Mouse (Mus musculus) adipocyte (in vitro differentiated cells): ENCODE measurements around the gene Mon1a.

Experiments
- DNase-seq: peaks from one replicate; pipeline ENCODE4 v3.0.0-alpha.2; 2016; ENCODE audit warnings: low spot score

Gene Mon1a

DNA sequence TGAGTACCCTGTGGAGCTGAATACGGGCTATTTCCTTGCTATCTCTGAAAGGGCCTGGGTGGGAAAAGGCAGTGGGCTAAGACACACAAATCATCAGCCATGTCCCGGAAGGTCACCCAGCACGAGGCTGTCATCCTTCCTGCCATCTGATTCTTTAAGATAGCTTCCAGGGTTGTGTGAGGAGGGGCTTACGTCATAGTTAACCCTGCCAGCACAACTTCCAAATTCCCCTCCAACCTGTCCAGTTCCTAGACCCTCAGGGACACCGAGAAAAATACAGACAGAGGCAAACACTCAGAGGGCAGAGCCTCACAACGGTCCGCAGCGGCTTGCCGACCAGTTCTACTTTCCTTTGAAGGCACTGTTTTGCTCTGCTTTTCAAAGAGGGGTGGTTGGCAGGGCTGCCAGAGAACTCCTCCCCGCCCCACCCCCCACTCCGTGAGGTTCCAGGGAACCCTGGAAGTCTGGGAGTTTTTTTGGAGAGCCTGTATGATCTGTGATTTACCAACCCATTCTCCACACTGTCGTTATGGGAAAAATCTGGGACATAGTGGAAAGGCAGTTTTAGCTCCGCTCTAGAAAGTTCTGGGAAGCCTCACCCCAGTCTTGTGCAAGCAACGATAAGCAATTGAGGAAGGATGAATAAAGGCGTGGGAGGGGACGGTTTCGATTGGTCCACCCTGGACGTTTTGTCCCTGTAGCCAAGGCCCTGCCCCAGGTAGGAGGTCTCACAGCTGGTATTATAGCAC, 20.6 kb downstream of the Mon1a start:
- peak; percentile 56 for DNase-seq

DNA sequence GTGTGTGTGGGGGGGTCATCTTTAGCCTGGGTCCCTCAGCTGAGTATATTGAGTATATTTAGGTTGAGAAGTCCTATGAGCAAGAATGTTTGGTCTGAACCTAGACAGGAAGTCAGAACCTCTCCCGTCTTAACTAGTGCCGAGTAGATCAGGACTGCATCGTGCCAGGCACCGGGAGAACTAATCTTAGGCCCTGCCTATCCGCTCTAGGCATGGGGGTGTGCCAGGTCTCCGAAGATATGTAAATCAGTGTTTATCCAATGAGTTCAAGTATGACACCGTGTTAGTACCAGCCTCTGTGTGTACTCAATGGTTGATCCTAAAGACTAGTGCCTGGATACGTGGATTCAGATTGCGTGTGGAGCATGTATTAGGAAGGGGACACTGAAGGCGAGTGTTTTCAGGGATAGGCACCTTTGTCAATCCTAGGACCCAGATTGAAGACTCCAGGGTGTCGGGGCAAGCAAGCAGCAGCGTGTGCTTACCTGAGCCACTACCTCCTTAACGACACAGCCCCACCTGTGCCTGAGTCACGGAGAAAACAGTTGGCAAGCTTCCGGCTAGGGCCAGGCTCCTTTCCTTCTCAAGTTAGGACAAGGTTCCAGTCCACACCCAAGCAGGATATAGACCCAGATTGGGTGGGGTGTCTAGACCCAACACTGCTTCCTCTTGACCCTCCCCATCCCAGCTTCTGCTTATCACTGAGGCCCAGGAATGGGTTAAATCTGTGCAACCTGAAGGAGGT, 22.2 kb downstream of the Mon1a start:
- DNase-seq = no peak

DNA sequence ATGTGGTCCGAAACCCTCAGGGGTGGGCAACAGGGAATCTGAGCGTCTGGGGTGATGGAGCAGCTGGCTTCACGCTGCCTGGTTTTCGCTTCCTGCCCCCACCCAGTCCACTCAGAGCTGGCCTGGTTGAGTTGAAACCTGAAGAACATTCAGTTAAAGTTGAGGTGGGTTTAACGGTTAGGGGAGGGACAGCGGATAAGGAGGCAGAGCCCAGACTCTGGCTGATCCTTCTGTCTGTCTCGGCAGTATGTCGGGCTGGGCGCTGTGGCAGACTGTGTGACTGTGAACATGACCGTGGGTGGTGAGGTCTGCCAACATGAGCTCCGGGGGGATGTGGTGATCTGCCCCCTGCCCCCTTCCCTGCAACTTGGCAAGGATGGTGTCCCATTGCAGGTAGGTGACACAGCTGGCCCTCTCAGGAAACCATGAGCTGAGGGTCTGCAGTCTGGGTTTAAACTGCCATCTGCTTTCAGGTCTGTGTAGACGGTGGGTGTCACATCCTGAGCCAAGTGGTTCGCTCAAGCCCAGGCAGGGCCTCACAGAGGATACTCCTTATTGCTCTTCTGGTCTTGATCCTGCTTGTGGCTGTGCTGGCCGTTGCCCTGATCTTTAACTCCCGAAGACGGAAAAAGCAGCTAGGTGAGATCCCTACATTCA, 26.9 kb downstream of the Mon1a start:
- no peak for DNase-seq

DNA sequence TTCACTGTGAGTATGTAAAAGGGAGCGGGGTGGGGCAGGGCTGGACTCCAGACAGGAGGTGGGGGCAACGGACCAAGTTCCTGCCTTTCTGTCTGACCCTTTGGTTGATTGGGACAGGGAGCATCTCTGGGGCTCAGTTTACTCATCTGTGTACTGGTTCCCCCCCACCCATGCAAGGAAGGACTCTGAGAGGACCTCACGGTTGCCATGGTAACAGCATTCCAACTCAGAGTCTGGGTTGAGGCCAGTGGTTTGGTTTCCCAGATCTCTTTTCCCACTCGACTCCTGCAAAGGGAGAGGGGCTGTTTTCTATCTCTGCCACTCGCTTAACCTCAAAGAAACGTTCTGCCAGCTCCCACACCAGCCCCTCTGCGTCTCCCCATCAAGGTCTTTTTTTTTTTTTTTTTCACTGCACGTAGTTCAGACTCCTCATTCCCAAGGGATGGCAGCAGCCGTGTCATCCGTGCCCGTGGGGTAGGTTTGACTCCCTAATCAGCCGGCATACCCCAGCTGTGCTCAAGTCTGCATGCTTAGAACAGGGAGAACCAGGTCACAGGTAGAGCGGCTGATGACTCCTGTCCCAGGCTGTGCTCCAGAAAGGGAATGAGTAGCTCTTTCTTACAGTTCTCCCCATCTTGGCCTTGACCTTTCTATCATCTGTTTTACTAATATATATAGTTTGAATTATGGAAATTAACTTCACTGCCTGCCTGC, 30.1 kb downstream of the Mon1a start:
- DNase-seq = peak; percentile 31

DNA sequence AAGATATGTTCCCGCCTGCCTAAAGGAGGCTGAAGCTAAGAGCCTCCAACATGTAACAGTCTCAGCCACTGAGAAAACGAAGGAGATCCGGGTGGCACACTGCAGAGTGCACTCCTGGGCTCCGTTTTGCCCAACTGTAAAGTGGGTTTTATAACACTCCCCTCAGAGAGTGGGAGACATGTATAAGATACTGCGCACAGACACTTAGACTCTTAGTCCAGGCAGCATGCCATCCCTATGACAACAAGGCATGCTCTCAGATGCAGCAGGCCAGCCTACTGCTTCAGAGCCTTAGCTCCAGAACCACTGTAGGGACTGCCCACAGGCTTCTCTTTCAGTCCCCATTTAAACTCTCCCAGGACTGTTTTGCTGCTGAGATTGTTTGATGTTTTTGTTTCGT, 30.9 kb downstream of the Mon1a start:
- DNase-seq = no peak

DNA sequence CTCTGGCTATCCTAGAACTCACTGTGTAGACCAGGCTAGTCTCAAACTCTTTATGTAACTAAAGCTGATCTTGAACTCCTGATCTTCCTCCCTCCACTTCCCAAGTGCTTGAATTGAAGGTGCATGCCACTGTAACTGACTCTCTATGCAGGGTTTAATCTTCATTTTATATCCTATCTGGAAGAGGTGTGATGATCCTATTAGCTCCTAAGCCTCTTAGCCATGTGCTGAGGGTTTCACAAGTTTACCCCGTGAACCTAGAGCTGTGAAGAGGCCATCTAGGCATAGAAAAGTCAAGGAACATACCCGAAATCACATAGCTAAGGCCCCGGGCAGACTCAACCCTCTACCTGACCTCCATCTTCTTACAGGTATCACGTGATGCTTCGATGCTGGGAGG, 31.5 kb downstream of the Mon1a start:
- DNase-seq = no peak

DNA sequence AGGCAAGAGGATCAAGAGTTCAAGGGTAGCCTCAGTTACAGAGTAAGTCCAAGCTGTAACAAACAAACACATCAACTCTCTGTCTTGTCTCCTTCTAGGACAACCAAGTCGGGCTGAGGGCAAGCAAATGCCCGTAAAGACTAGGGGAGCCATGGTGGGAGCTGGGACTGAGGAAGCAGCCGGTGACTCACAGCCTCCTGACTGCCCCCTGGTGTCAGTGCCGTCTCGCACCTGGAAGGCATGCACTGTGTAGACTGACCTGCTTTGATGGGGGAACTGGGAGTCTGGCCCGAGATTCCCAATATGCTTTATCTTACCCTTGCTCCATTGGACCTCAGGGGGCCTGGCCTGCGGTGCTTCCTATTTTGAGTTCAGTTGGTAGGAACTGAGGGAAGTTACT, 35.1 kb downstream of the Mon1a start:
- no peak for DNase-seq

DNA sequence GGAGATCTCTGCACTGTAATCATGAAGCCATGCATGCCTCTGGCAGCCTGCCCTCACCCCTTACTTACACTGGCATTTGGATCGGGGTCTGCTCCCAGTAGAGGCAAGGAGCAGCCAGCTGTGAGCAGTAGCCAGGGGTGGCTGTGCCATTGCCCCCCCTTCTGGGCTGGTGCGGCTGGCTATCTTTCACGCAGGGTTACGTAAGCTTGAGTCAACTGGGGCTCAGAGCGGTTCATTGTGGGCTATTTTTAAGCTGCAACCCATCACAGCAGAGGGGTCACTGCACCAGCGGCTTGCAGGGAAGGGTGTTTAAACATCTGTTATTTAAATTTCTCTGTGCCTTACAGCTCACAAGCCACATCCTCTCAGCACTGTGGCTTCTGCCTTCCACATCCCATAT, 36.0 kb downstream of the Mon1a start:
- DNase-seq = peak; percentile 84

DNA sequence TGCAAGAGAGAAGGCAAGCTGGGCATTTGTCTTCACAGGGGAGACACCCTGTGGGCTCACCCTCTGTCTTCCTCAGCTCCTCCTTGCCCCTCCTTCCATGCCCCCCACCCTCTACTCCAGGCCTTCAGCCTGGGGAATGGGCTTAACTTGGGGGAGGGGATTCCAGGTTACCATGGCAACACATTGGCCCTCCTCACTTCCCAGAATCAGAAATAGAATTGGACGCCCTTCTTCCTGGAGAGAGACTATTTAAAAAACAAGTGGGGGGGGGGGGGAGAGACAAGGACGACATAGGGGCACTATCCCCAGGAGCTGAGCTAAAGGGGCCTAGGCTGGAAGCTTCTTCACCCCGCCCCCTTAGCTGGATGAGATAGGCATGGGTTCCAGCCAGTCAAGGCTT, 37.3 kb downstream of the Mon1a start:
- no peak for DNase-seq

DNA sequence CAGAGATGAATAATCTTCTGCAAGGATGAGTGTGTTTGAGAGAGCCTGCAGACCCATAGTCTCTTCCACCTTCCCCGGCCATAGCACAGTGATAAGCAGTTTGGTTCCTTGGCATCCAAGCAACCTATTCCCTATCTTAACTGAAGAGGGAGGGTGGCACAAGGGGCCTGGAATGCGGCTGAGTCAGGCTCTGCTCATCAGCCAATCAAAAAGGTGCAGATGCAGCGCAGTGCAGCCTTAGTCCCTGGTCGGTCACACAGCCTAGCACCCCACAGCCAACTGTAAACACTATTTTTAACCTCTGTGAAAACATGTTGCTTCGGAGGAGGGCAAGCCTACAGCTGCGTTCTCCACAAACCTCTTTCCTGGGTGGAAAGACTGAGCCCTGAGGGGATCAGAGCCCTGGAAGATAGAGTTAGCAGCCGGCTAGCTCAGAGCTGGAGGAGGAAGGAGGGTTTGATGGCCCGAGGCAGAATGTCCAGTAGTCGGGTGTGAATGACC, 39.0 kb downstream of the Mon1a start:
- DNase-seq = no peak

DNA sequence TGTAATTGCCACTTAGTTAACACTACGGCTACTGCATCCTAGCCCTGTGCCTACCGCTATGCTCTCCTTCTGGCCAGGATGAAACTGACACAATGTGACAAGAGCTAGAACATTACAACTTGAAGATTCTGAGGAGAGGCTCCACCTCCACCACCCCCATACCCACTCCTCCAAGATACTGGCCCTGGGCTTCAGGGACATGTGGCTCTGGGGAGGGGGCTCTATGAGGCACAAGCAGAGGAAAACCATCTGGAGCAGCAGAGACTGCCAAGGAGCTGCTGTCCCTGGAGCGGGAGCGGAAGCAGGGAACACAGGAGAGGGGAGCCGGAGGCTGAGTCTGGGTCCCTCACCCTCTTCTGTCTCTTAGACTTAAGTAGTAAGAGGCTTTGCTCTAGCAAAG, 39.8 kb downstream of the Mon1a start:
- no peak for DNase-seq

DNA sequence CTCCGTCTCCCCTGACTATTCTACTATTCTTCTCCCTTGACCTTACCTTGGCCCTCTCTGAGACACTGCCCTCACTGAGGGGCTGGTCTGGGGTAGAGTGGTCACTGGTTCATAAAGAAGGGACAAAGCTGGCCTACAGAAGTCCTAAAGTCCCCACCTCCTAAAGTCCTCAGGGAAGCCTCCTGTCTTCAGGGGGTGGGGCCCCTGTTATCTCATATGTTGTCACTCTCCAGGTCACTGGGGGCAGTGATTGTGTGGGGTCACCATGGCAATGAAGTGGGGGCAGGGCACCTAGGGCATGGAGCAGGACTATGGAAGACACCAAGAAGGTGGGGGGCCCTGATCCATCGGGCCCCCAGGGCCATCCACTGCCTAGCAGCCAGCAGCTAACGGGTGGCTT, 40.2 kb downstream of the Mon1a start, which contains the start of gene Actl11:
TSS of gene Actl11 (plus strand) at position 301 of the 400 bp plus-strand sequence.
- no peak for DNase-seq

DNA sequence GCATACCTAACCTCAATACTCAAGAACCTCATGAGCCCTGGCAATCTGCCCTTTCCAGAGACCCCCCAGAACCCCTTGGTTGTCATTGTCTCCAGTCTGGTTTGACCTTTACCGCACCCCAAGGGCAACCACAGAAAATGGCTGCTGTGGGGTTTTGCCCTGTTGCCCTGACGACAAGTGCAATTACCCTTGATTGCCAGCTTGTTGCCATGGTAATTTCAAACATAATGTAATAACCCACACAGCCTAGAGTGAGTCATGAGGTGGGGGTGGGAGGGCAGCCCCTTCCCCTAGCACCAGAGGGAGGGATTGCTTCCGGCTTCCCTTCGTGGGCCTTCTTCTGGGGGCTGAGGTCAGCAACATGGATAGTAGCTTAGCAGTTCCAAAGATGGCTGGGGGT, 44.3 kb downstream of the Mon1a start:
- no peak for DNase-seq

DNA sequence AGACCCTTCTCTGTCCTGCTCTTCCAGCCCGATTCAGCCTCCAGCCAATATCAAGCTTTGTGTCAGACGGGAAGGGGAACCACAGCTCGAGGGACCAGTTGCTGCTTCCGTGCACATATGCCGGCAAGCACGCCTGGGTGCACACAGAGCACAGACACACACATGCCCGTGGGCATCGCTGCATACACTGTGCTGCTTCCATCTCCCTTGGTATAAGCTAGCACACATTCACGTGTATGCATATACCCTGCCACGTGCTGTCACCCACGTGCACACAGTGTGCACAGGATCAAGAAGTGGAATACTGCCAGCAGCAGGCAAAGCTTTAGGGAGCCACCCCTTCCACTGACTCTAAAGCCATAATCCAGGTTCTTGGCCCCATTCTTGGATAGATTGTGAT, 46.2 kb downstream of the Mon1a start:
- no peak for DNase-seq

DNA sequence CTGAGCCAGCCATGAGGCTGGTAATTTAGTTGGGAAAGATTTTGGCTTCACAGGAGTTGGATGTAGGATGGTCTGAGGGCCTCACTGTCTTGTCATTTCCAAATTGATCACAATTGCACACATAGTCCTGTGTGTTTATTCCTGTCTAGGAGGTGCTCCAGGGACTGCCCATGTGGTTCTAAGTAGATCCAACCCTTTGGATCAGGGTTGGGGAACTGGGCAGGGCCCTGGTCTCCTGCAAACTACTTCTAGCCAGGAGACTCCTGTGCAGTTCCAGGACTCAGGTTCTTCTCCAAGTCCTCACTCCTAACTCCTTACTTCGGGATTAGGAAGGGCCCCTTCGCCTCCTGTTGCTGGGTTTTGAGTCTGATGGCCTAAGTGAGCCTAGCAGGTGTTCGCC, 47.4 kb downstream of the Mon1a start, which contains the start of gene Camkv:
TSS of gene Camkv (plus strand) at position 301 of the 400 bp plus-strand sequence.
- no peak for DNase-seq

DNA sequence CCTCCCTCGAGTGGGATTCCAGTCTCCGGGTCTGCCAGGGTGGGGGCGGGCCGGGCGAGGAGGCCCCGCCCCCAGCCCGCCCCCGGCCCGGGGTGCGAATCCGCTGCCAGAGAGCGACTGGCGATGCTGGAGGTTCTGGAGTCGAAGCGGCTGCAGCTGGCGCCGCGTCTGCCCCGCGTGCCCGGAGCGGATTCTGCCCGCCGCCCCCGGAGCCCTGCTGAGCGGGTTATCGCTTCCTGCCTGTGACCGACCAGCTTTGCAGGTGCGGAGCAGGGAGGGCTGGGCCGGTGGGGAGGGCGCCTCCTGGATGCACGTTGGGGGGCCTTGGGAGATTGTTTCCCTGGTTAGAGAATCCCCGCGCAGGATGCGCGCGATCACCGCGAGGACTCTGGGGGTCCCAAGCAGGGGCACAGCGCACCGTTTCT, 47.9 kb downstream of the Mon1a start:
- DNase-seq = no peak

DNA sequence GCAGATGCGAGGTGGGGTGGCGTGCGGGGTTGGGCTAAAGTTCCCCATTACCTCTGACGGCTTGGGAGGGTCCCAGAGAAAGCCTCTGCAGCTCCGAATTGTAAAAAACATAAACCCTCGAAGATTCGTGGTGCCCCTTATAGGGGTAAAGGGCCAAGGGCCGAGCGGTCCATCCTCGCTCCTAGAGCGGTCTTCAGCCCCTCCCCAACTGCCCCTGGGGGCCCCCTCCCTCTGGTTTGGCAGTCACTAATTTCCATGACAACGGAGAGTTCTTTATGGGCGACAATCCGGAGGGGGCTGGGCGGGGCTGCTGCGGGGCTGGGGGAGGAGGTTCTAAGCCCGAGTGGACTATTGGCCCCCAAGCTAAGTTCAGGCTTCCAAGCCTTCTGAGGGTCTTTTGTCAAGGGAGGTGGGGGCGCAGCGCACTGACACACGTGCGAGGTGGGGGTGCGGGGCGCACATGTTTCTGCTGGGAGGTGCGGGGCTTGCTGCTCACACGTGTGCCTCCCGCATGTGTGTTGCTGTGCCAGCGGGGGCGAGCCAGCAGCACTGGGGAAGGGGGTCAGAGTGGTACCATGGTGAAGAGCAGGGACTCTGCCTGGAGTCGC, 48.4 kb downstream of the Mon1a start:
- no peak for DNase-seq

DNA sequence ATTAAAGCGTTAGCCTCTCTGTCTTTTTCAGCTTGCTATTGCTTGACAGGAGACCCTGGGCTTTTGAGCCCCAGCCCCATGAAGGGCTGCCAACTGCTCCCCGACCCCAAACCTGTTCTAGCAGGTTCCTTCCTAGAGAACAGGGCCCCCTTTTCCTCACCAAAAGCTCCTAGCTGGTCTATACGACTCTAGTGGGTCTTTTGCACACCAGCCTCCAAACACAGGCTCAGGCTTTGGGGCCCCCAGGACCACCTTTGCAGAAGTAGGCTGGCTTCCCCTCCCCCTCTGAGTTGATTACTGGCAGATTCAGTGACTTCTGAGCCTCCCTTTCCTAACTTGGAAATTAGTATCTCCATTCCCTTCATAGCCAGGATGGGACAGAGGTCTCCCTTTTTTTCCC, 48.9 kb downstream of the Mon1a start:
- no peak for DNase-seq

DNA sequence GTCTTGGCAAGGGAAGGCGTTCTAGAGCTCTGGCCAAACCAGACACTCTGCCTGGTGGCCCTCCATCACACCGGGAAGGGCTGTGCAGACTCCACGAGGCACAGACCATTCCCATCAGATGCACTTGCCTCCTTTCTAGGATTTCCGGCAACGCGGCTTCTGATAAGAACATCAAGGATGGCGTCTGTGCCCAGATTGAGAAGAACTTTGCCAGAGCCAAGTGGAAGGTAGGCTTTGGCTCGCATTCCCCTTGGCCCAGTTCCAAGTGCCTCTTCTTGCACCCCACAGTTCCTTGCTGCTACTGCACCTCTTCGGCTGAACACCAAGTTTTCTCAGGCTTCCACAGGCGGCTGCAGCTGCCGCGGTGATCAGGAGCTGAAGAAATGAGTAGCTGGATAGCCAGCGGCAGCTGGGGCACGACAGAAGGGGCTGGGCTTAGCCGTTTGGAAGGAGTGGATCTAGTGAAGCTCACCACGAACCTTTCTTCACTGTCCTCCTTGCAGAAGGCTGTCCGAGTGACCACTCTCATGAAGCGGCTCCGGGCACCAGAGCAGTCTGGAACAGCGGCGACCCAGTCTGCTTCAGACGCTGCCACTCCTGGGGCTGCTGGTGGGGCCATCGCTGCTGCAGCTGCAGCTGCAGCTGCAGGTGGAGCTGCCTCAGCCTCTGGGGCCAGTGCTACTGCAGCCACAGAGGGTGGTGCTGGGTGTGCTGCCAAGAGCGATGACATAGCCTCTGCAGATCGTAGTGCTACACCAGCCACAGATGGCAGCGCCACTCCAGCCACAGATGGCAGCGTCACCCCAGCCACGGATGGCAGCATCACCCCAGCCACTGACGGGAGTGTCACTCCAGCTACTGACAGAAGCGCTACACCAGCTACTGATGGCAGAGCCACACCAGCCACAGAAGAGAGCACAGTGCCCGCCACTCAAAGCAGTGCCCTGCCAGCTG, 59.6 kb downstream of the Mon1a start:
- DNase-seq = no peak

DNA sequence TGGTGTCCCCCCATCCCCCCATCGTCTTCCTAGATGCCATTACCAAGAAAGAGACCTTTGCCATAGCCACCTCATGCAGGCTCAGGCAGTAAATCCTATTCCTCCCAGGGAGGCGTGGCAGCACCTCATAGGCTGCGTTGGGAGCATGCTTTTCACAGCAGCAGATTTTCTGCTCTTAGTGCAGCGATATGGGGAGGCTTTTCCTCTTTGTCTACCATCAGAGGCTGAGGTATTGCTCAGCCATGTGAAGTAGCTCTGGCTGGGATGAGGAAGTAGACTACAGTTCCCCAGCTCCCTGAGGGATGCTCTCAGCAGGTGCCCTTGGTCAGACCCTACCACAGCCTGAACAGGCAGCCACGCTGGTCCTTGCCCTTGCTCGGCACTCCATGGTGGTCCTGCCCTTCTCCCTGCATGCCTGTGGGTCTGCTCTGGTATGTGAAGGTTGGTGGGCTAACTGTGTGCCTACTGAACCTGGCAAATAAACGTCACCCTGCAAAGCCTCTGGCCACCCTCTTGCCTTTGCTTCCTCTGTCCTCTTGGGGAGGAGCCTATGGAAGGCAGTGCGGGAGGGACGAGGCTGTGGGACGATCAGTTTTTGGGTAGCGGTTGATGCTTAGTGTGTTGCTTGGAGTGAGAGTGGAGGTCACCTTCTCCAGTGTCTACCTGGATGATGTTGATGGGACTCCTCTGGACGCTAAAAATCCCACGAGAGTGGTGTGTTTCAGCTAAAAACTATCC, 61.4 kb downstream of the Mon1a start:
- DNase-seq = no peak
